Mouse (Mus musculus) megakaryocyte, embryonic 14.5 days (primary cell): Measurements from ENCODE around the gene Cd160.

Experiments
- FLI1 ChIP-seq: IDR thresholded peaks from 2 replicates; pipeline ENCODE4 v1.6.1; 2012; ENCODE audit warnings: low read length, inconsistent platforms, mixed read lengths
- GATA1 ChIP-seq: IDR thresholded peaks from 3 replicates; pipeline ENCODE4 v1.6.1; 2012; ENCODE audit warnings: mixed read lengths, low read length, inconsistent platforms, borderline replicate concordance

GRCm38 (mm10) chr3:96872501-96872900, 43.4 kb upstream of the Cd160 start:
- TF ChIP-seq GATA1 (no peak), FLI1 (no peak)
